Mouse (Mus musculus): Measurements from ENCODE around the gene Crybg1. TPM values are rescaled to one million over a fixed set of nuclear protein-coding genes. Genes with fewer than 3 reads are reported as not detected.

Gene Crybg1
- polyA plus RNA-seq, 1 experiment from 2014 or later, result 0.83 TPM

- no peak for DNase-seq (ENCODE audit: low spot score)
- no peaks in the 10 kb centered on the region for H3K27me3 ChIP-seq (replicated peaks; ENCODE audit: low read depth, poor library complexity, severe bottlenecking)
- H3K4me3 ChIP-seq, result no peak overlapping the region
- H3K36me3 ChIP-seq (replicated peaks), result no peaks in the 10 kb centered on the region
- no peak overlapping the region for H3K27ac ChIP-seq (replicated peaks)
- no peaks in the 10 kb centered on the region for H3K9me3 ChIP-seq
- H3K4me1 ChIP-seq, result no peaks in the 10 kb centered on the region
- 55% methylated on average over 10 of the region's 10 CpGs for WGBS
Measured at GRCm38 (mm10) chr10:44024705-44025104, 123.9 kb downstream of the Crybg1 start.

GRCm38 (mm10) chr10:44020141-44020540, 128.5 kb downstream of the Crybg1 start:
- WGBS, result 79% methylated on average over 4 of the region's 4 CpGs
- Histone ChIP-seq H3K9me3 (no peaks in the 10 kb centered on the region), H3K27me3 (replicated peaks; ENCODE audit: low read depth, poor library complexity, severe bottlenecking) (no peaks in the 10 kb centered on the region), H3K4me3 (no peak overlapping the region), H3K36me3 (replicated peaks) (no peaks in the 10 kb centered on the region), H3K4me1 (no peaks in the 10 kb centered on the region), H3K27ac (replicated peaks) (no peak overlapping the region)
- DNase-seq (ENCODE audit: low spot score), result no peak

GRCm38 (mm10) chr10:44018562-44018961, 130.1 kb downstream of the Crybg1 start:
- no peak overlapping the region for H3K27ac ChIP-seq (replicated peaks)
- 94% methylated on average over 4 of the region's 4 CpGs for WGBS

GRCm38 (mm10) chr10:44015631-44016030, 133.0 kb downstream of the Crybg1 start:
- no peaks in the 10 kb centered on the region for H3K4me1 ChIP-seq
- no peaks in the 10 kb centered on the region for H3K9me3 ChIP-seq
- no peaks in the 10 kb centered on the region for H3K27me3 ChIP-seq (replicated peaks; ENCODE audit: low read depth, poor library complexity, severe bottlenecking)
- no peaks in the 10 kb centered on the region for H3K36me3 ChIP-seq (replicated peaks)
- H3K27ac ChIP-seq (replicated peaks), result no peak overlapping the region
- no peak overlapping the region for H3K4me3 ChIP-seq
- no peak for DNase-seq (ENCODE audit: low spot score)
- WGBS, result 80% methylated on average over 2 of the region's 2 CpGs

More at GRCm38 (mm10) chr10:44018562-44018961, 130.1 kb downstream of the Crybg1 start:
- Histone ChIP-seq H3K36me3 (replicated peaks) (no peaks in the 10 kb centered on the region), H3K4me3 (no peak overlapping the region), H3K27me3 (replicated peaks; ENCODE audit: low read depth, poor library complexity, severe bottlenecking) (no peaks in the 10 kb centered on the region), H3K9me3 (no peaks in the 10 kb centered on the region), H3K4me1 (no peaks in the 10 kb centered on the region)
- DNase-seq (ENCODE audit: low spot score), result no peak

DNA sequence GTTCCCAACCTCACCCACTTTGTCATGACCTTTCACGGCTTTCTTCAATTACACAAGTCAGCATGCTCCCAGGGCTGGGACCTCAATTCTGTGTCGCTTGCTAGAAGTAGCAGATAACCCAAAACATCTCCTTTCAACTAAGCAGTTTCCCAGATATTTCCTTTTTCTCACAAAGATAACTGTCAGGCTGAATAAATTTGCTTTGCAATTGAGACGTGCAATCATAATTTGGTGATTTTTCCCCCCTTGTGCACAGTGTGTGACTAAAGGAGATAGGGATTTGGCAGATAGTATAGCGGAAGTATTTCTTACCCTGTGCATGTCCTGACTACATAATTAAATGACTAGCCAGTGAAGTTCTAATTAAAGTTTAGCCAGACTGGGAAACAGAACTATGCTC, 134.8 kb downstream of the Crybg1 start:
- WGBS, result 71% methylated on average over 4 of the region's 4 CpGs
- Histone ChIP-seq H3K27ac (replicated peaks) (no peak overlapping the region), H3K4me3 (no peak overlapping the region), H3K27me3 (replicated peaks; ENCODE audit: low read depth, poor library complexity, severe bottlenecking) (peaks cover 2% of the 10 kb centered on the region), H3K4me1 (no peaks in the 10 kb centered on the region), H3K36me3 (replicated peaks) (no peaks in the 10 kb centered on the region), H3K9me3 (no peaks in the 10 kb centered on the region)
- DNase-seq (ENCODE audit: low spot score), result no peak

DNA sequence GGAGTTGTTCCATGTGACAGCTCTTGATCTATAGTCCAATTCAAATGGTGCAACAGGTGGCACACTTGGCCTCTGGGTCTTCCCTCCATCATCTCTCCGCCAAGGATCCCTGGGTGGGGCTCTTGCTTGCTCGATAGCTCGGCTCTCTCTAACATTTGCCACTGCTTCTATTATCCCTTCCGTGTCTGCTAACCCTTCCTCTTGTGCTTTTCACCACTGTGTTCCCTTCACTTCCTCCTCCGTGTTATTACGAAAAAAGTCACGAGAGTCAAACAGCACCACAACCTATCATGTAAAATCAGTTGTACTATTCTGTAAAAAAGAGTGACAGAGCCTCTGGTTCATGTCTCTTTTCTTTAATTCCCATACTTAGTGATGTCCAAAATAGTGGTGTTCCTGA, 137.2 kb downstream of the Crybg1 start:
- no peak for DNase-seq (ENCODE audit: low spot score)
- peaks cover 27% of the 10 kb centered on the region for H3K27me3 ChIP-seq (replicated peaks; ENCODE audit: low read depth, poor library complexity, severe bottlenecking)
- H3K9me3 ChIP-seq, result no peaks in the 10 kb centered on the region
- WGBS, result 86% methylated on average over 7 of the region's 7 CpGs
- no peak overlapping the region for H3K4me3 ChIP-seq
- peaks cover under 1% of the 10 kb centered on the region; the same call in 1 of the 2 replicates for H3K4me1 ChIP-seq
- no peaks in the 10 kb centered on the region for H3K36me3 ChIP-seq (replicated peaks)
- no peak overlapping the region for H3K27ac ChIP-seq (replicated peaks)

GRCm38 (mm10) chr10:44008808-44009207, 139.8 kb downstream of the Crybg1 start:
- H3K9me3 ChIP-seq, result no peaks in the 10 kb centered on the region
- no peak for DNase-seq (ENCODE audit: low spot score)
- peaks cover 53% of the 10 kb centered on the region for H3K27me3 ChIP-seq (replicated peaks; ENCODE audit: low read depth, poor library complexity, severe bottlenecking)
- H3K4me3 ChIP-seq, result no peak overlapping the region
- no peak overlapping the region for H3K27ac ChIP-seq (replicated peaks)
- no peaks in the 10 kb centered on the region for H3K36me3 ChIP-seq (replicated peaks)
- peaks cover 19% of the 10 kb centered on the region for H3K4me1 ChIP-seq

GRCm38 (mm10) chr10:44006815-44007214, 141.8 kb downstream of the Crybg1 start:
- peaks cover 72% of the 10 kb centered on the region for H3K27me3 ChIP-seq (replicated peaks; ENCODE audit: low read depth, poor library complexity, severe bottlenecking)

GRCm38 (mm10) chr10:44005677-44006641, 142.7 kb downstream of the Crybg1 start:
- Histone ChIP-seq H3K27me3 (replicated peaks; ENCODE audit: low read depth, poor library complexity, severe bottlenecking) (peaks cover 81% of the 10 kb centered on the region), H3K4me1 (peaks cover 39% of the 10 kb centered on the region), H3K4me3 (peak overlapping the region; percentile 57), H3K36me3 (replicated peaks) (no peaks in the 10 kb centered on the region), H3K27ac (replicated peaks) (peak overlapping the region; percentile 26; the same call in 1 of the 2 replicates), H3K9me3 (no peaks in the 10 kb centered on the region)
- DNase-seq (ENCODE audit: low spot score), result peak; percentile 75
- under 1% methylated on average over 40 of the region's 40 CpGs for WGBS

More at GRCm38 (mm10) chr10:44006815-44007214, 141.8 kb downstream of the Crybg1 start:
- peaks cover 38% of the 10 kb centered on the region for H3K4me1 ChIP-seq
- H3K27ac ChIP-seq (replicated peaks), result no peak overlapping the region
- H3K9me3 ChIP-seq, result no peaks in the 10 kb centered on the region
- no peaks in the 10 kb centered on the region for H3K36me3 ChIP-seq (replicated peaks)
- 81% methylated on average over 4 of the region's 4 CpGs for whole genome bisulfite sequencing
- DNase-seq (ENCODE audit: low spot score), result no peak
- H3K4me3 ChIP-seq, result no peak overlapping the region

DNA sequence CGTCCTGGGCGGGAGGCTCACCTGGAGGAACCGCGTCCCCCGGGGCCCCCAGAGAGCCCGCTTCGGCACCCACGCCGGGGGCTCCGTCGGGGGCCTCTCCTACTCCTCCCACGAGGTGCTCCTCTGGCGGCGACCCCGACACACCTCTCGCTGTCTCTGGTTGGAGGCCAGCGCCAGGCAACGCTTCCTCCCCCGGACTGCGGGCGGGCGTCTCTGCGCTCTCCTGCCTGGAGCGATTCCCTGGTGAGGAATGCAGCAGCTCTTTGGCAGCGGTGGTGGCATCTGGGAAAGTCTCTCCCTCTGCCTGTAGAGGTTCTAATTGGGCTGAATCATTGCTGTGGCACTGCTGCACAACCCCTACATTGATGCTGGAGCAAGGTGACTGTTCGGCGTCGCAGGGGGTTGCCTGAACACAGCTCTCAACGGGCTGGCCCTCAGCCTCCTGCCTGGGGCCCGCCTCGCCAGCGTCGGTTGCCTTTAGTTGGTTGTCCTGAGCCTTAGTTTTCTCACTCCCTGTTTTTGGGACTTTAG, 144.4 kb downstream of the Crybg1 start:
- peak; percentile 65 for DNase-seq (ENCODE audit: low spot score)
- no peak overlapping the region for H3K27ac ChIP-seq (replicated peaks)
- 2% methylated on average over 33 of the region's 33 CpGs for WGBS
- peak overlapping the region; percentile 59 for H3K4me3 ChIP-seq
- H3K27me3 ChIP-seq (replicated peaks; ENCODE audit: low read depth, poor library complexity, severe bottlenecking), result peaks cover 91% of the 10 kb centered on the region
- H3K36me3 ChIP-seq (replicated peaks), result no peaks in the 10 kb centered on the region
- H3K4me1 ChIP-seq, result peaks cover 42% of the 10 kb centered on the region
- H3K9me3 ChIP-seq, result no peaks in the 10 kb centered on the region

- H3K4me1 ChIP-seq, result peaks cover 42% of the 10 kb centered on the region
- H3K27me3 ChIP-seq (replicated peaks; ENCODE audit: low read depth, poor library complexity, severe bottlenecking), result peaks cover 94% of the 10 kb centered on the region
- peak overlapping the region; percentile 59 for H3K4me3 ChIP-seq
- H3K9me3 ChIP-seq, result no peaks in the 10 kb centered on the region
- under 1% methylated on average over 68 of the region's 68 CpGs for WGBS
- peak overlapping the region; percentile 26 for H3K27ac ChIP-seq (replicated peaks)
- DNase-seq (ENCODE audit: low spot score), result peak; percentile 63
- no peaks in the 10 kb centered on the region for H3K36me3 ChIP-seq (replicated peaks)
Measured at GRCm38 (mm10) chr10:44003551-44004151, 145.0 kb downstream of the Crybg1 start.

GRCm38 (mm10) chr10:44002995-44003524, 145.6 kb downstream of the Crybg1 start:
- H3K36me3 ChIP-seq (replicated peaks), result no peaks in the 10 kb centered on the region
- no peaks in the 10 kb centered on the region for H3K9me3 ChIP-seq
- peak overlapping the region; percentile 26; the same call in 1 of the 2 replicates for H3K27ac ChIP-seq (replicated peaks)
- 3% methylated on average over 11 of the region's 11 CpGs for WGBS
- peaks cover 42% of the 10 kb centered on the region for H3K4me1 ChIP-seq
- H3K4me3 ChIP-seq, result peak overlapping the region; percentile 59
- H3K27me3 ChIP-seq (replicated peaks; ENCODE audit: low read depth, poor library complexity, severe bottlenecking), result peaks cover 93% of the 10 kb centered on the region
- DNase-seq (ENCODE audit: low spot score), result no peak

Data from embryonic facial prominence, embryonic 10.5 days (tissue).